Mouse (Mus musculus) myocyte (in vitro differentiated cells): ENCODE measurements around the gene Ssna1.

Source experiments
- CEBPB ChIP-seq: IDR thresholded peaks from 2 replicates; pipeline ENCODE4 v1.6.1; 2011; ENCODE audit warnings: mild to moderate bottlenecking, moderate library complexity; ENCODE audit not compliant: poor library complexity, insufficient read depth, severe bottlenecking
- E2F4 ChIP-seq: IDR thresholded peaks from one replicate; pipeline ENCODE4 v1.6.1; 2011; ENCODE audit warnings: mild to moderate bottlenecking, control low read depth, moderate library complexity; ENCODE audit not compliant: insufficient read depth
- MAX ChIP-seq: IDR thresholded peaks from one replicate; pipeline ENCODE4 v1.6.1; 2011; ENCODE audit warnings: low read depth, mild to moderate bottlenecking, control low read depth
- MYOD1 ChIP-seq, 3 experiments: IDR thresholded peaks; one replicate each; pipeline ENCODE4 v1.6.1; 2011; ENCODE audit warnings: control low read depth in 2 of 3, low read depth in 2 of 3, mild to moderate bottlenecking in 2 of 3, moderate library complexity in 1 of 3; ENCODE audit not compliant: insufficient read length in 2 of 3, control insufficient read depth in 1 of 3
- MYOG ChIP-seq, 3 experiments: IDR thresholded peaks; one replicate each; pipeline ENCODE4 v1.6.1; 2011; ENCODE audit warnings: control low read depth in 2 of 3, low read depth in 2 of 3, mild to moderate bottlenecking in 2 of 3; ENCODE audit not compliant: insufficient read length in 2 of 3, control insufficient read depth in 1 of 3, insufficient read depth in 1 of 3
- POLR2A ChIP-seq: IDR thresholded peaks from one replicate; pipeline ENCODE4 v1.6.1; 2011; ENCODE audit warnings: low read depth, mild to moderate bottlenecking, control low read depth, moderate library complexity; ENCODE audit not compliant: insufficient read length
- POLR2AphosphoS2 ChIP-seq: IDR thresholded peaks from one replicate; pipeline ENCODE4 v1.6.1; 2011; ENCODE audit warnings: low read depth, control low read depth; ENCODE audit not compliant: insufficient read length
- TCF3 ChIP-seq: IDR thresholded peaks from one replicate; pipeline ENCODE4 v1.6.1; 2011; ENCODE audit warnings: low read depth, control low read depth; ENCODE audit not compliant: insufficient read length
- USF1 ChIP-seq: IDR thresholded peaks from one replicate; pipeline ENCODE4 v1.6.1; 2011; ENCODE audit warnings: low read depth, mild to moderate bottlenecking, control low read depth, moderate library complexity

GRCm38 (mm10) chr2:25273010-25273409, 772 bp upstream of the Ssna1 start:
- TF ChIP-seq E2F4, result no peak
- TF ChIP-seq MYOG (IDR thresholded peaks at IDR 0.05; ENCODE audit: control insufficient read depth in 1 of 3, insufficient read depth in 1 of 3, insufficient read length in 2 of 3, low read depth in 2 of 3), result no peak
- no peak for TF ChIP-seq USF1
- no peak for TF ChIP-seq MYOD1 (IDR thresholded peaks at IDR 0.05; ENCODE audit: control insufficient read depth in 1 of 3, insufficient read length in 2 of 3, low read depth in 2 of 3)
- no peak for TF ChIP-seq POLR2AphosphoS2
- TF ChIP-seq POLR2A, result no peak
- no peak for TF ChIP-seq MAX
- no peak for TF ChIP-seq TCF3
- TF ChIP-seq CEBPB, result no peak
